Mouse (Mus musculus) adrenal gland, adult (tissue): ENCODE results near the gene Slf2.

Source experiments
- DNase-seq, 2 experiments: peaks; one replicate each; pipeline ENCODE4 v3.0.0; 2022 to 2023; ENCODE audit warnings: low spot score in 1 of 2; ENCODE audit not compliant: inconsistent age in 2 of 2

Gene Slf2

GRCm38 (mm10) chr19:45007425-45008191 lies 76.7 kb downstream of the Slf2 start:
- peak; percentile 84 to 91 for DNase-seq

DNA sequence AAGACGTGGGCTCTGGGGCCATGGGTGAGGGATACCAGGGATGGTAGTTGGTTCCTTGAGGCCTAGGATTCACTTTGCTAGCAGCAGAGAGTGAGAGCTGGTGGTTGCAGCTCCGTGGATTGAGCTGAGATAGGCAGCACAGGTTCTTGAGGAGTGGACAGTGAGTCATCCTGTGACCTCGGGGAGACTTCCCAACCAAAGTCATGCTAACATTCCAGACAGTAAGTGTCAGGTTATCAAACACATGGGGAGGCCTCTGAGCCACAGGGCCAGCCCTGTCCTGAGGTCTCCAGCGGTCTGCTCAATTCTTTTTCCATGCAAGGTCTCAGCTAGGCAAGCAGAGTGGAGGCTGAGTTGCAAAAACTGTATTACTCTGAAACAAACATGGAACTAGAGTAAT lies 79.7 kb downstream of the Slf2 start:
- DNase-seq, result peak; percentile 79 to 83

- no peak for DNase-seq
These were observed 81.3 kb downstream of the Slf2 start for GRCm38 (mm10) chr19:45012219-45012618.

DNA sequence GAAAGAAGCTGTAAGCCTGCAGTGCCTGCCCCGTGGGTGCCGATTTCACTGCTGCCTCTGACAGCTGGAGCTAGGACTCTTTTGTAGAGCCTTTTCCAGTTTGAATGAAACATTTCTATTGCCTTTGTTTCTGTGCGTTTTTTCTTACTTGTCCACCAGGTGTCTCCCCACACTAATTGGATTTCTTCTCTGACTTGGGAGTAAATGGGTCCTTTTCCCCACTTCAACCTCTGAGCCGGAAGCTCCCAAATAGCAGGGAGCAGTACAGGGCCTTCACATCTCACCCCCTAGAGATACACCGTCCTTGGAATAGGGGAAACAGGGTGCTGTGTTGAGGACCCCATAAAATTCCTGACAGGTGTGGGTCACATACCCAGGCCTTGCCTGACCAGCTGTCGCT lies 81.7 kb downstream of the Slf2 start:
- DNase-seq, result peak in 1 of 2 experiments; percentile 74

GRCm38 (mm10) chr19:45013581-45014225 lies 82.8 kb downstream of the Slf2 start:
- no peak for DNase-seq

DNA sequence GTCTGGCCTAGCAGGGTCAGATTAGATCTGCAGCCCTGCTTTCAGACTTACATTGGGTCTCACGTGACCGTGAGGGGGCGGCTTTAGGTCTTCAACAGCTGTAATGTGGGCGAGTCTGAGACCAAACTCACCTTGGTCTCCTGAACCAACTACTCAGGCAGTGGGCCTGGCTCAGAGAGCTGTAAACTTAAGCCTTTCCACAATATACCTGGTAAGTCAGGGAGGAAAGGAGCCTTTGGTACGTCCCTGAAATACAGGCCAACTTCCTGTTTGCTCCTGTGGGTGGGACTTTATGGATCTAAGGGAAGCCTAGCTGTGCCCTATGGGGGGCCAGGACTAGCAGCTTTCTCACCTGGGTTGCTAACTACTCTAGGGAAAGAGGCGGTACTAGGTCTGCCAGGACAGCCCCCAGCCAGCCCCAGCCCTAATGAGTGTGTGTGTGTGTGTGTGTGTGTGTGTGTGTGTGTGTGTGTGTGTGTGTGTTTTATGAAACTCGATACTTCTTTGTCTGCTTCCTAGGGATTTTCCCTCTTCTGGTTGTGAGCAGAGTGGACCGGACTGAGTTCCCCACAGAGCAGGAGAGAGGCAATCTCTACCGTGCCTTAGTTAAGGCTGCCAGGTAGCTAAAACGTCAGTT lies 83.5 kb downstream of the Slf2 start, which contains the start of gene Lzts2:
Gene Lzts2, plus strand, starts transcription at position 80 of the 637 bp plus-strand sequence.
- DNase-seq, result peak in 1 of 2 experiments; percentile 70

DNA sequence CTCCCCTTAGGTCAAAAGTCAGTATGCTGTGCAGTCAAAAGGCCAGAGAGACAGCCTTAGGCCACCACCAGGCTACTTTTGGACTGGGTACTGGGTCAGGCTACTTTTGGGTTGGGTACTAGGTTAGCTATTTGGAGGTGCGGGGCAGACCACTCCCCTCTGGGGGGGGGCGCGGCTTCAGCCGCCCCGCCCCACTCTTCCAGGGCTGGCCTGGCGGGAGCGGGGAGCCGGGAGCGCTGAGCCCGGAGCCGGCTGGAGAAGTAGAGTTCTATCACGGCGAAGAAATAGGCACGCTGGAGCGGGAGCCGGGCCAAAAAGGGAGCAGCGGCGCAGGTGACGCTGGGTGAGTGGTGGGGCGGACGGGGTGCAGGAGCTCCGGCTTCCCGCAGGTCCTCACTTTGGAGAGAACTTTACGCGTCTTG lies 84.0 kb downstream of the Slf2 start:
- DNase-seq, result peak; percentile 82 to 92

- peak; percentile 85 to 92 for DNase-seq
These were observed 84.7 kb downstream of the Slf2 start for GRCm38 (mm10) chr19:45015518-45016281.

- DNase-seq, result peak; percentile 87 to 95
These were observed 85.6 kb downstream of the Slf2 start for GRCm38 (mm10) chr19:45016341-45017215.

GRCm38 (mm10) chr19:45017216-45017771 lies 86.3 kb downstream of the Slf2 start:
- peak; percentile 89 to 95 for DNase-seq

DNA sequence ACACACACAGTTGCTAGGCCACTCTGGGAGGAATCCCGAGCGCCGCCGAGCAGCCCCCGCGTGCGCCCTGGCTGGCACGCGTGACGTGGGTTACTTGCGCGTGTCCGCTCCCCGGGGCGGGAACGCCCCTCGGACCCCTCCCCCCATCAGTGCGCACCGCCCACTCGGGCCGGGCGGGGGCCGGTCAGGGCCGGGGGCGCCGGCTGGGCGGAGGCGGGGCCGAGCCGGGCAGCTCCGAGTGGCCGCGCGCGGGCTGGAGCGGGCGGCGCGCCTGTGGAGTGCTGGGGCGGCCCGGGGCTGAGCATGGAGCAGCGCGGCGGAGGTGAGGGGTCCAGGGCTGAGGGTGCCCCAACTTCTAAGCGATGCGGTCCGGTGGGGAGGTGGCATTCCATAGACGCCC lies 87.0 kb downstream of the Slf2 start:
- DNase-seq, result peak; percentile 95 to 97

DNA sequence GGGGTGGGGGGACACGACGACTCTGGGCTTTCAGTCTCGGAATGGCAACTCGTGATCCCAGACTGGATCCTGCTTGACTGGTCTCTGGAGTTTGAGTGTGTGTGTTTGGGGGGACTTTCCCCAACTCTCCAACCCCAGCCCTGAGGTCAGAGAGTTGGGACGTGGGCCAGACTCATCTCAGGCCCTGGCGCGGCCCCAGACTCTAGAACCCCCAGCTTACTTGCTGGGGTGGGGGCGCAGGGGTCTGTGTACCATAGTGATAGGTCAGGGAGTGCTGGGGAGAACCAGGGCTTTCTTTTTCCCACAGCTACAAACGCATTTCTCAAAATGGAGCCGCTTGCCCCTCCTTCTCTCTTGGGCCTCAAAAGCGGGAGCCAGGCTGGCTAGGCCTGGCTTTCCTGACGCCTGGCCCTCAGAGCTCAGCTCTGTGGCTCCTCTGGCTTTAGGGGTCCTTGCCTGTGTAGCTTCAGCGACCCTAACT lies 87.4 kb downstream of the Slf2 start:
- peak in 1 of 2 experiments; percentile 86 for DNase-seq

DNA sequence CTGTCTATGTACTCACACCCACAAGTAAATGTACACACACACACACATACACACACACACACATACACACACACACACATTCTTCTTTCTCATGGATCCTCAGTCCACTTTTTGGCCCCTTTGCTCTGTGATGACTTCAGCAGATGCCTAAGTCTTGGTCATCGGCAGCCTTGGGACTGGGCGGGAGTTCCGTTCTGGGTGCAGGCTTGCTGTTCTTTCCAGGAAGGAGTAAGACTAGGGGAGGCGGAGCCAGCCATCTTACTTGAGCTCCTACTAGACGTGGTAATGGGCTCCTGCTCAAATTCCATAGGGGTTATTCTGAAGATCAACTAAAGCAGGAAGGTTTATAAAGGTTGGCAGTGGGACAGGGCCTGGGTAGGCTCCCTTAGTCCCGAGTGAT lies 89.4 kb downstream of the Slf2 start:
- DNase-seq, result peak; percentile 84 to 90

GRCm38 (mm10) chr19:45021362-45021761 lies 90.4 kb downstream of the Slf2 start:
- no peak for DNase-seq

DNA sequence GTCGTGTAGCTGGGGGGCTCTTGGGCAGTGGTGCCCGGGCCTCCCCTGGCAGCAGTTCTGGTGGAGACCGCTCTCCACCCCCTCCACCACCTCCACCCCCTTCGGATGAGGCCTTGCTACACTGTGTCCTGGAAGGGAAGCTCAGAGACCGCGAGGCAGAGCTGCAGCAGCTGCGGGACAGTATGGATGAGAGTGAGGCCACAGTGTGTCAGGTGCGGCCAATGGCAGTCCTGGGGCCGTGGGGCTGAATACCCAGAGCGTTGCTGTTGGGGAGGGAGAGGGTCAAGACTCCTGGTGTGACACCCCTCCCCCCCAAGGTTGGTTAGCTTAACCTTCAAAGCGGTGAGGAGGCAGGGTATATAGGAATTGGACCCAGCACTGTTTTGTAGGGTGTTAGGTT lies 93.0 kb downstream of the Slf2 start:
- peak in 1 of 2 experiments; percentile 19 for DNase-seq

- peak in 1 of 2 experiments; percentile 8 for DNase-seq
These were observed 93.8 kb downstream of the Slf2 start for GRCm38 (mm10) chr19:45024775-45025174.

GRCm38 (mm10) chr19:45025937-45026568 lies 95.1 kb downstream of the Slf2 start:
- DNase-seq, result no peak

DNA sequence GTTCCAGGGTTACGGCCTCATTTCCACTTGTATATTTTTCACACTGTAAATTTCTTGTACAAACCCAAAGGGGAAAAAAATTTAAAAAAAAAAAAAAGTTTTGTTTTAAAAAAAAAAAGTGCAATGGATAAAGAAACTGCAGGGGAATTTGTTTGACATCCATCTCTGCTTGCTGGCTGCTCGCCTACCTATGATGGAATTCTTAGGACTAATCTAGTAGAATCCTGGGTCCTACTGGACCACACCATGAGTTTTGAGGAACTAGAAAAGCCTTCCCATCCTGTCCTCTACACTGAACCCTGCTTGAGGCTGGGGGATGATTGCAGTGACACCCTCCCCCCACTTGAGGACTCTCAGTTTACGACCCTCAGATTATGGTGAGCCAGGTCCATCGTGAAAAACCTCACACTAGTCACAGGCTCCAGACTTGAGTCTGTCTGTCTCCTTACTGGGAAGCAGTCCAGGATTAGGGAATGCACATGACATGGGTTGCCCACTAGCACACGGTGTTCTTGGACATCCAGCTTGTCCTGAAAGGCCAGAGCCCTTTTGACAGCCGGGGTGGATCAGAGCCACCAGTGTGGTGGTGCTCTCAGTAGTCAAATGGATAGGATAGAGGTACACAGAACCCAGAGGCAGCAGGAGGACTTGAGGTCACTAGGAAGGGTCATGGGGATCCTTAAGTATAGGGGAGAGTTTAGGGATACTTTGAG lies 96.2 kb downstream of the Slf2 start:
- no peak for DNase-seq

GRCm38 (mm10) chr19:45027848-45028247 lies 96.9 kb downstream of the Slf2 start:
- DNase-seq, result no peak
